Mouse (Mus musculus): ENCODE results near the gene Noxred1. TPM values are rescaled to one million over a fixed set of nuclear protein-coding genes. Genes with fewer than 3 reads are reported as not detected.
A peak's percentile ranks its signal among the peaks of the same experiment; 100 is the strongest.

Noxred1 gene
- total and polyA plus RNA-seq, 3 experiments = 5.1 to 10.4 (median 6.9) TPM

DNA sequence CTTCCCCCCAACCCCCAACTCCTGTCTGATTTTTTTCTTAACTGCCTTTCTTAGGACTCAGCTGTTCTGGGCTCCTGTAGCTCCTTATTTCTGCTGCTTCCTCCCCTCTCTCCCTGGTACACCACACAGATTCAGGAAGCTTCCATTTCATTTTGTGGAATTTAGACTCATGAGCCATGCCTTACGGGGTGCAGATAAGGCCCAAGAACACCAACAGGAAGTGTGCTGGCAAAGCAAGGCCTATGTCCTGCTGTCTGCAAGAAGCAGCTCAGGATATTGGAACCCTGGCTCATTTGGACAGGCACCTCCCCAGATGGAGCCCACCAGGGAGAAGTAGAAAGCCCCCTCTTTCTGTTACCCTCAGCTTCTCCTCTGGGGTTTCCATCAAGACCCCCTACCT is 43.2 kb upstream of the Noxred1 start:
- no peak for DNase-seq (ENCODE audit: extremely low read depth)
- peaks cover under 1 to 25% of the 10 kb centered on the region in 2 experiments for H3K36me3 ChIP-seq (replicated peaks in 1 of 2; ENCODE audit: control insufficient read depth in 1 of 2, insufficient read depth in 1 of 2, low read length in 1 of 2)

DNA sequence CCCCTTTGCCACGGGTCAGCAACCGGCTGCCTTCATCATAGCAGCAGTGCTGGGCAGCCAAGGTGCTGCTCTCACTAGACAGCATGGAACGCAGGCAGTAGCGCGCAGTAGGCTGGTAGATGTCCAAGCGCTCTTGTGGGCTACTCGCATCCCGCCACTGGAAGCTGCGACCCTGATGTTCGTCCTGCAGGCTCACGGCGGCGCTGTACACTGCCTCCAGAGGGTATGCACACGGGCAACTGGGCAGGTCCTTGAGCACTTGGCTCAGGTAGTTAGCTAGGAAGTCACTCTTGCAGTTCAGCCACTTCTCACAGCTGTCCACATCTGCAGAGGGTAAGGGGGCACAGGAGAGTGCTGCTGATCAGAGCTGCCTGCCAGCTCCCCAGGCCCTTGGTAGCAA is 41.3 kb upstream of the Noxred1 start:
- DNase-seq (ENCODE audit: extremely low read depth) = no peak
- dilution Hi-C loops (cut with MboI; ENCODE audit: extremely low pct_ligation_motif_present, extremely low pct_unique_long_range_greater_than_20kb, low sequenced_read_pairs) = no loop called here
- H3K9ac ChIP-seq (ENCODE audit: insufficient read depth, low read depth) = no peak overlapping the region
- TF ChIP-seq KAT2A (IDR thresholded peaks at IDR 0.05; ENCODE audit: insufficient replicate concordance, low read length) = no peak
- no peak for TF ChIP-seq NRF1 (IDR thresholded peaks at IDR 0.05; ENCODE audit: low read depth, low read length)
- TF ChIP-seq UBTF (IDR thresholded peaks at IDR 0.05; ENCODE audit: low read depth, low read length) = no peak
- peak; percentile 28; the same call in 1 of the 2 replicates for TF ChIP-seq ZKSCAN1 (IDR thresholded peaks at IDR 0.05; ENCODE audit: borderline replicate concordance, low read depth, low read length)
- TF ChIP-seq JUN (IDR thresholded peaks at IDR 0.05; ENCODE audit: insufficient read depth, low read depth, low read length) = no peak
- H3K4me2 ChIP-seq (ENCODE audit: insufficient read depth, low read depth, poor library complexity, severe bottlenecking) = no peak overlapping the region
- H3K4me1 ChIP-seq (ENCODE audit: control insufficient read depth in 1 of 2, insufficient read depth in 2 of 2) = peaks cover 4 to 29% of the 10 kb centered on the region in 2 experiments
- no peaks in the 10 kb centered on the region for H3K9me3 ChIP-seq (replicated peaks; ENCODE audit: low read length)
- H3K4me3 ChIP-seq (replicated peaks in 1 of 3; ENCODE audit: low read depth in 2 of 3, low read length in 2 of 3, poor library complexity in 1 of 3) = no peak overlapping the region
- H3K36me3 ChIP-seq (replicated peaks in 1 of 2; ENCODE audit: control insufficient read depth in 1 of 2, insufficient read depth in 1 of 2, low read length in 1 of 2) = peaks cover 18 to 44% of the 10 kb centered on the region in 2 experiments
- no peaks in the 10 kb centered on the region for H3K79me2 ChIP-seq (replicated peaks; ENCODE audit: control insufficient read depth, extremely low read depth, insufficient read depth, poor library complexity, severe bottlenecking)
- in situ Hi-C loops (cut with MboI; ENCODE audit: low pct_ligation_motif_present, low pct_unique_long_range_greater_than_20kb, low sequenced_read_pairs) = loop anchor here (10.0 kb wide), 1 partner anchor 45 kb away; no protein-coding TSS in a partner anchor
- no peak overlapping the region for H3K27ac ChIP-seq (ENCODE audit: insufficient read depth, low read depth)
- no peaks in the 10 kb centered on the region for H3K27me3 ChIP-seq (replicated peaks)

More for the DNA sequence above, 43.2 kb upstream of the Noxred1 start:
- Histone ChIP-seq H3K4me2 (ENCODE audit: insufficient read depth, low read depth, poor library complexity, severe bottlenecking) (no peak overlapping the region), H3K27ac (ENCODE audit: insufficient read depth, low read depth) (no peak overlapping the region), H3K4me1 (ENCODE audit: control insufficient read depth in 1 of 2, insufficient read depth in 2 of 2) (peaks cover 6 to 10% of the 10 kb centered on the region in 2 experiments), H3K27me3 (replicated peaks) (no peaks in the 10 kb centered on the region), H3K9me3 (replicated peaks; ENCODE audit: low read length) (no peaks in the 10 kb centered on the region), H3K4me3 (replicated peaks in 1 of 3; ENCODE audit: low read depth in 2 of 3, low read length in 2 of 3, poor library complexity in 1 of 3) (no peak overlapping the region), H3K79me2 (replicated peaks; ENCODE audit: control insufficient read depth, extremely low read depth, insufficient read depth, poor library complexity, severe bottlenecking) (no peaks in the 10 kb centered on the region), H3K9ac (ENCODE audit: insufficient read depth, low read depth) (no peak overlapping the region)
- TF ChIP-seq KAT2A (IDR thresholded peaks at IDR 0.05; ENCODE audit: insufficient replicate concordance, low read length) (no peak), UBTF (IDR thresholded peaks at IDR 0.05; ENCODE audit: low read depth, low read length) (no peak), SIN3A (IDR thresholded peaks at IDR 0.05; ENCODE audit: low read length) (no peak), NELFE (IDR thresholded peaks at IDR 0.05; ENCODE audit: low read depth, low read length) (no peak), TBP (conservative IDR thresholded peaks at IDR 0.05; ENCODE audit: low read depth, low read length) (no peak), CHD1 (IDR thresholded peaks at IDR 0.05; ENCODE audit: low read depth, low read length) (no peak), CTCF (conservative IDR thresholded peaks at IDR 0.05 in 1 of 2, IDR thresholded peaks at IDR 0.05 in 1 of 2; ENCODE audit: low read depth in 2 of 2, low read length in 2 of 2) (no peak), ZKSCAN1 (IDR thresholded peaks at IDR 0.05; ENCODE audit: borderline replicate concordance, low read depth, low read length) (no peak), PAX5 (IDR thresholded peaks at IDR 0.05; ENCODE audit: low read length) (no peak), HCFC1 (IDR thresholded peaks at IDR 0.05; ENCODE audit: low read depth, low read length) (no peak), JUND (conservative IDR thresholded peaks at IDR 0.05; ENCODE audit: low read depth, low read length) (no peak), USF2 (conservative IDR thresholded peaks at IDR 0.05; ENCODE audit: low read depth, low read length) (no peak)
- dilution Hi-C loops (cut with MboI; ENCODE audit: extremely low pct_ligation_motif_present, extremely low pct_unique_long_range_greater_than_20kb, low sequenced_read_pairs) (no loop called here), in situ Hi-C loops (cut with MboI; ENCODE audit: low pct_ligation_motif_present, low pct_unique_long_range_greater_than_20kb, low sequenced_read_pairs) (no loop called here)

Data from CH12.LX (cell line).